Mouse (Mus musculus) megakaryocyte, adult 5-6 weeks (primary cell): ENCODE measurements around the gene Ndufaf8. TPM values are rescaled to one million over a fixed set of nuclear protein-coding genes. Genes with fewer than 3 reads are reported as not detected.

Experiments
- ATAC-seq: 2 replicates; pipeline ENCODE4 v1.8.0; 2016; ENCODE audit warnings: mild to moderate bottlenecking, inconsistent platforms; ENCODE audit not compliant: poor library complexity, severe bottlenecking
- total RNA-seq, 2 experiments: library from RNA; stranded (forward) in 1 of 2; stranded (reverse) in 1 of 2; fragments of 153-499, 151-499 nt in 1 of 2; fragments of 221-1000, 200-1000 nt in 1 of 2; gene quantifications; 2 replicates each; pipeline versions ENCODE4 v1.2.3 to v1.2.4; 2015 to 2017

The Ndufaf8 gene
- 9.6 and 21.6 TPM in 2 replicates for total RNA-seq (2015)
- total RNA-seq (2017): 11.7 and 16.2 TPM in 2 replicates

- peak; percentile 97 for ATAC-seq
Observed at GRCm38 (mm10) chr11:120098588-120099511, at the start of gene Ndufaf8, which contains the start of gene Tepsin. Ndufaf8 (plus strand) TSS chr11:120098928. Tepsin (minus strand) TSS chr11:120098731.

DNA sequence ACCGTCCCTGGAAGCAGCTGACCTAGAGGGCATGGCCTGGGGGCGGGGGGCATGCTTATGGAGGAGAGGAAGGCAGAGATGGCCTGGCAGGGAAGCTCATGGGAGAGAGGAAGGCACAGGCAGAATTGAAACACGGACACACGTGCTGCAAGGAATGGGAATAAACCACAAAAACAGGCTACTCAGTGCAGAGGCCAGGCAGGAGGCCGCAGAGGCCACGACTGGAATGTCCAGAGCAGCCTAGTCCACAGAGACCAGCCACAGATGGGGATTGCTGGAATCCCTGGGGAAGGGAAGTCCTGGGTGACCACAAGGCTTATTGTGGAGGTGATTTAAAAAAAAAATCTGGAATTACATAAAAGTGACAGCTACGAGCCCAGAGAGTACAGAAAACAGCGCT lies 49.7 kb upstream of the Ndufaf8 start:
- ATAC-seq: no peak

DNA sequence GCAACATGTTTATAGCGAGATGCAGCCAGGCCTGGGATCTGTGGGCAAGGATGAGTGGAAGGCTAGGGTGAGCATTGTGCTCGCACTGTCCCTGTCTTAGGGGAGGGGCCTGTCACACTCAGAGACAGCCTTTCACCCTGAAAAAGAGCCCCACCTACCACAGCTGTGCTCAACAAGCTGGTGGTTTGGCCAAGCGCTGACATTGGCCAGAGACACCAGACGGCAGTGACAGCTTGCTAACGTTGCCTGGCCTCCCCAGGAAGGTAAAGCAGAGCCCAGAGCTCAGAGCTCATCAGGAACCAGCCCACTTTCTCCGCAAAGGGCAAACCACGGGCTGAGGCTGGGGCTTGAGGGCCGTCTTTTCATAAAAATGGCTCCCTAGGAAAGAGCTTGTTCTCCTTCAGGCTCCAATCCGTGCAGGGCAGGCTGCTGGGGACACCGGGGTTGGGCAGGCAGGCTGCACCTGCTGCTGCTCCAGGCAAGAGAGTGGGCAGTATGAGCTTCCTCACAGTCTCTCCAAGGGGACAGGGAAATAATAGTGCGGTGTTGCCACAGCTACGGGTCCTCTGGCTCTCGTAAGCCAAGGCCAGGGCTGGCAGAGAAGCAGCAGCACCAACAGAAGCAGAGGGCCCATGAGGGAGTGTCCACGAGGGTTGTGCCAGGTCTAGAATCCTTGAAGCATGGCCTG lies 47.5 kb upstream of the Ndufaf8 start:
- no peak for ATAC-seq

DNA sequence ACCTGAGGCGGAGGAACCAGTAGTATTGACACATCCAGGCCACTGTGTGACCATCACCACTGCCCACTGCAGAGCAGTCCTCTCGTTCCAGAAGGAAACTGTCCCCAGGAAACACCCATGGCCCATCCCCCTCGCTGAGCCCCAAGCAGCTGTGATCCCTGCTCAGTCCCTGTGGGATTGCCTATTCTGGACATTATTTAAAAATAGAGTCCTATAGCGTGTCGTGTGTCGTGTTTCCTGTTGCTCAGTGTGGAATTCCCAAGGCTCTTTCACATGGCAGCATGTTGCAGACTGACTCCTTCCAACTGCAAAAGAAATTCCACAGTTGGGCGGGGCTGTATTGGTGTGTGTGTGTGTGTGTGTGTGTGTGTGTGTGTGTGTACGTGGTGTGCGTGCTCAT lies 46.5 kb upstream of the Ndufaf8 start:
- no peak for ATAC-seq

DNA sequence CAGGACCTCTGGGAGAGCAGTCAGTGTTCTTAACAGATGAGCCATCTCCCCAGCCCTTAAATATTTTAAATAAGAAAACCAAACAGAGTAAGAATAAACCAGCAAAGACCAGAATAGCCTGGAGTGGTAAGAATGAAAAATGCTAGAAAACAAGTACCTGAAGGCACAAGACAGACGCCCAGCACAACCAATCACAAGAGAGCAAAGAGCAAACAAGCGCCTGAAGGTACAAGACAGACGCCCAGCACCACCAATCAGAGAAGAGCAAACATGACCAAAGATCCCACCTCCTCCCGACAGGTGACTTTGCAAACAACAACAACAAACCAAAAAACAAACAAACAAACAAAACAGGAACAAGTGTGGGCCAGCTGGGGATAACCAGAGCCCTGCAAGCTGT lies 44.9 kb upstream of the Ndufaf8 start:
- no peak for ATAC-seq

- no peak for ATAC-seq
Observed at GRCm38 (mm10) chr11:120055953-120056732, 42.6 kb upstream of the Ndufaf8 start.

GRCm38 (mm10) chr11:120060634-120061033 lies 38.1 kb upstream of the Ndufaf8 start:
- ATAC-seq: no peak

GRCm38 (mm10) chr11:120063326-120063725 lies 35.4 kb upstream of the Ndufaf8 start:
- ATAC-seq: no peak

GRCm38 (mm10) chr11:120064006-120064667 lies 34.6 kb upstream of the Ndufaf8 start:
- ATAC-seq: peak; percentile 68

GRCm38 (mm10) chr11:120064668-120065040 lies 34.1 kb upstream of the Ndufaf8 start:
- ATAC-seq: no peak

DNA sequence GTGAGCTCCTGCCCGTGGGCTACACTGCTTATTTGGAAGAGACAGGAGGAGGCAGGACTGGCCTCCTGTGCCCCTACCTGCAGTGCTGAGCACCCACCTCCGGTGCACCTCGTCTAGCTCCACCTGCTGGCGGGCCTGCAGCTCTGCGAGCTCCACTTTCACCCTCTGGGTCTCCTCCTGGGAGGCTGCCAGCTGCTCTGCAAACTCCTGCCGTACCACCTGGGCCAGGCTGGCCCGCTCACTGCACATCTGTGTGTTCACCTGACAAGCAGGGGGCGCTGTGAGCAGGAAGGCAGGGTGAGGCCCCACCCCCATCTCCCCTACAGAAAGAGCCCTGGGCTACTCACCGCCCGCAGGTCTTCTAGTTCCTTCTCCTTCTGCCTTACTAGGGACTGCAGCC lies 33.4 kb upstream of the Ndufaf8 start:
- peak; percentile 73 for ATAC-seq

- ATAC-seq: no peak
Observed at GRCm38 (mm10) chr11:120067834-120068233, 30.9 kb upstream of the Ndufaf8 start.

GRCm38 (mm10) chr11:120069261-120069660 lies 29.5 kb upstream of the Ndufaf8 start:
- ATAC-seq: no peak

DNA sequence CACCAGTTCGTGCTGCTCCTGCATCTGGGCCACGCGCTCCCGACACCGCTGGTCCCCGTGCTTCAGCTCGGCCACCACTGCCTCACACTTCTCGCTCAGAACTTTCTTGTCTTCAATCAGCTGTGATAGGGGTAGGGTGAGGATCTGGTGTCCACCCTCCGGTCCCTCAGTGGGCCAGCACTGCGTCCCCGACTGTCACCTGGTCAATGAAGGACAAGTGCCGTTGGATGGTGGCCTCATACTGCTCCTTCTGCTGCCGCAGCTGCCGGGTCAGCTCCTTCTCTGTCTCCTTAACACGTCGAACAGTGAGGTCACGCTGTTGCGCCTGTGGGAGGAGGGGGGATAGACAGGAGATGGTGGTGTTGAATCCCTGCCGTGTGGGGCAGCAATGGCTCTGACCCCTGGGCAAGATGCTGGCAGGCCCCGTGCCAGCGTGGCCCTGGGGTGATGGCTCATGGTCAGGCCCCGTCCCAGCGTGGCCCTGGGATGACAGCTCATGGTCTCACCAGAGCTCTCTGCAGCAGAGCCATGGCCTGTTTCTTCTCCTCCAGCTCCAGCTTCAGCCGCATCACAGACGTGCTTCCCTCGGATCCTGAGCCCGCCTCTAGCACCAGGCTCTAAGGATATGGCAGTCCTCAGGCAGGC lies 28.3 kb upstream of the Ndufaf8 start:
- no peak for ATAC-seq

GRCm38 (mm10) chr11:120071065-120071464 lies 27.7 kb upstream of the Ndufaf8 start:
- peak; percentile 86 for ATAC-seq

GRCm38 (mm10) chr11:120071731-120072320 lies 26.9 kb upstream of the Ndufaf8 start:
- ATAC-seq: no peak

DNA sequence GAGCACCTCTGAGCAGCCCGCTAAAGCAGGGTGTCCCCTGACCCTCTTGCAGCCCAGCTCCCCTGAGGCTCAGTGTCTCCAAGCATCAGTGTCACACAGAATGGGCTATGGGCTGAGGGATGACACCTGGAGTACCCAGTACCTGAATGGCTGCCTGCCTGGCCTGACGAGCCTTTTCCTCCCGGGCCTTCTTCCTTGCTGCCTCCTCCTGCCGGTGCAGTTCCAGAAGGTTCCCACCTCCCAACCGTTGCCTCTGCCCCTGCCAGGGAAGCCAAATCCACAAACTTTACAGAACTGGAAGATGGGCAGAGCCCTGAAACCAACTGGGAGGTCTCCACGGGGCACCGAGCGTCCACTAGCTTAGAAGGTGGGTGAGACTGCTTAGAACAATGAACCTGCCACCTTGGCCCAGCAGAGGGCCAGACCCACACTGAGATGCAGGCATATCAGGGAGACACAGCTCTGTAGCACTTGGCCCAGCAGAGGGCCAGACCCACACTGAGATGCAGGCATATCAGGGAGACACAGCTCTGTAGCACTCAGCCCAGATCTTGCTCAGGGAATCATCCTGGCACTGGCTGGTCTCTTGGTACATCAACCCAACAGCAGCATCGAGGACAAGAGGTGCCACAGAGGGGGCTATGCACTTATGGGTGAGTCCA lies 25.6 kb upstream of the Ndufaf8 start:
- no peak for ATAC-seq

- ATAC-seq: no peak
Observed at GRCm38 (mm10) chr11:120076191-120076590, 22.5 kb upstream of the Ndufaf8 start.

GRCm38 (mm10) chr11:120080282-120080681 lies 18.4 kb upstream of the Ndufaf8 start:
- ATAC-seq: no peak
